Mouse (Mus musculus): ENCODE results near the gene Il21. TPM values are rescaled to one million over a fixed set of nuclear protein-coding genes. Genes with fewer than 3 reads are reported as not detected.

Il21 gene
- polyA plus RNA-seq, 1 experiment: not detected

DNA sequence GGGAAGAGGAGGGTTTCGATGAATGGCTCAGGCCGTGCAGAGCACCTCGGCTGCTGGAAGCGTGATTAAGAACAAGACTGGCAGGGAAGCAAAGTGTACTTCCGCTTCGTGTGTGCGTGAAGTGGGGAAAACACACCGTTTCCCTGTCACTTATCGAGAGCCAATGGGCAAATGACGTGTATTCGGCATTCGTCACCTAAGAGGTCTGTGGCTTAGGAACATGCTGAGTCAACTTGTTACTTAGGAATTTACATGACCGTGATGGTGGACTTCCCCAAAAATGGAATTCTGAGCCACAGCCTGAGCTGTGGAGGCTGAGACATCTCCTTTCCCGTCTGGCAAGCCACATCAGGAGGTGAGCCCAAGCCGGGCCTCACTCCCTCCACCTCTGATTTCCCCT lies 25.3 kb upstream of the Il21 start:
- Histone ChIP-seq H3K79me2 (ENCODE audit: control insufficient read depth, insufficient read depth) (no peaks in the 10 kb centered on the region), H3K36me3 (ENCODE audit: control insufficient read depth, insufficient read depth) (no peaks in the 10 kb centered on the region), H3K4me2 (ENCODE audit: low read depth) (no peak overlapping the region), H3K4me3 (no peak overlapping the region), H3ac (ENCODE audit: control insufficient read depth, insufficient read length) (no peak overlapping the region), H3K27me3 (ENCODE audit: control insufficient read depth, insufficient read depth, insufficient read length) (no peaks in the 10 kb centered on the region)
- TF ChIP-seq TCF12 (IDR thresholded peaks at IDR 0.05; ENCODE audit: insufficient read depth, poor library complexity, severe bottlenecking) (no peak), SRF (IDR thresholded peaks at IDR 0.05; ENCODE audit: control insufficient read depth, insufficient read length, low read depth) (no peak), REST (IDR thresholded peaks at IDR 0.05; ENCODE audit: insufficient read depth, insufficient read length) (no peak), E2F4 (IDR thresholded peaks at IDR 0.05; ENCODE audit: insufficient read depth) (no peak)

DNA sequence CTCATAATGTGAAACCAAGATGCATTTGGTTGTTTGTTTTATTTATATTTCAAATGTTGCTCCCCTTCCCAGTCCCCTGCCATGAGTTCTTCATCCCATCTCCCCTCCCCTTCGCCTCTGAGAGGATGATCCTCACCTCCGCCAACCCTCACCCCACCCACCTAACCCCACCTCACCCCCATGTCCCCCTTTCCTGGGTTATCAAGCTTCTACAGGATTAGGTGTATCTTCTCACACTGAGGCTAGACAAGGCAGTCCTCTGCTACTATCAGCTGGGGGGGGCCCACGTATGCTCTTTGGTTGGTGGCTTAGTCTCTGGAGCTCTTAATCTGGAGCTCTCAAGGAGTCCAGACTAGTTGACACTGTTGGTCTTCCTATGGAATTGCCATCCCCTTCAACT lies 18.5 kb upstream of the Il21 start:
- Histone ChIP-seq H3K4me3 (no peak overlapping the region), H3K4me2 (ENCODE audit: low read depth) (no peak overlapping the region), H3K79me2 (ENCODE audit: control insufficient read depth, insufficient read depth) (no peaks in the 10 kb centered on the region), H3K27me3 (ENCODE audit: control insufficient read depth, insufficient read depth, insufficient read length) (no peaks in the 10 kb centered on the region), H3K36me3 (ENCODE audit: control insufficient read depth, insufficient read depth) (no peaks in the 10 kb centered on the region), H3ac (ENCODE audit: control insufficient read depth, insufficient read length) (no peak overlapping the region)
- TF ChIP-seq CEBPB (IDR thresholded peaks at IDR 0.05; ENCODE audit: insufficient read depth, poor library complexity, severe bottlenecking) (no peak), TCF3 (IDR thresholded peaks at IDR 0.05; ENCODE audit: insufficient read length, low read depth) (no peak), USF1 (IDR thresholded peaks at IDR 0.05; ENCODE audit: low read depth) (no peak), MYOD1 (IDR thresholded peaks at IDR 0.05; ENCODE audit: control insufficient read depth in 1 of 3, insufficient read length in 2 of 3, low read depth in 2 of 3) (no peak), E2F4 (IDR thresholded peaks at IDR 0.05; ENCODE audit: insufficient read depth) (no peak), SRF (IDR thresholded peaks at IDR 0.05; ENCODE audit: control insufficient read depth, insufficient read length, low read depth) (no peak), REST (IDR thresholded peaks at IDR 0.05; ENCODE audit: insufficient read depth, insufficient read length) (no peak), MYOG (IDR thresholded peaks at IDR 0.05; ENCODE audit: control insufficient read depth in 1 of 3, insufficient read depth in 1 of 3, insufficient read length in 2 of 3, low read depth in 2 of 3) (no peak), TCF12 (IDR thresholded peaks at IDR 0.05; ENCODE audit: insufficient read depth, poor library complexity, severe bottlenecking) (no peak), POLR2A (IDR thresholded peaks at IDR 0.05; ENCODE audit: insufficient read length, low read depth) (no peak), MAX (IDR thresholded peaks at IDR 0.05; ENCODE audit: low read depth) (no peak), POLR2AphosphoS2 (IDR thresholded peaks at IDR 0.05; ENCODE audit: insufficient read length, low read depth) (no peak)

DNA sequence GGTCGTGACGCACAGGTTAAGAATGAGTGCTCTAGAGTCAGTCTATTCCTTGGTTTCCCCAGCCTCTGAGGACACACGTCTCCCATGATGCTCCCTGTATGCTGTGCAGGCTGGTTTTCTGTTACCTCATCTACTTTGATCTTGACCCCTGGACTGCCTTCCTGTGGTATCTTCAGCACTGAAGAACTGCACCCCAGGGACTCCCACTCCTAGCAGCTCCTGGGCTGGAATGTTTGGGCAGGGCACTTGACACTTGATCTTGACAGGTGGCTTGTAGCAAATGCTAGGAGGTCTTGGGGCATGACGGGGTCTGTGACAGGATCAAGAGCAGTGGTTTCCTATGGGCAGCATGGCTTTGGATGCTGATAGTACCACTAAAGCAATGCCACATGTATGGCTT lies 2.6 kb upstream of the Il21 start:
- H3K4me3 ChIP-seq: no peak overlapping the region
- H3K4me2 ChIP-seq (ENCODE audit: low read depth): no peak overlapping the region
- H3K36me3 ChIP-seq (ENCODE audit: control insufficient read depth, insufficient read depth): no peaks in the 10 kb centered on the region
- H3ac ChIP-seq (ENCODE audit: control insufficient read depth, insufficient read length): no peak overlapping the region
- no peaks in the 10 kb centered on the region for H3K79me2 ChIP-seq (ENCODE audit: control insufficient read depth, insufficient read depth)
- no peak for TF ChIP-seq REST (IDR thresholded peaks at IDR 0.05; ENCODE audit: insufficient read depth, insufficient read length)
- no peak for TF ChIP-seq POLR2A (IDR thresholded peaks at IDR 0.05; ENCODE audit: insufficient read length, low read depth)
- TF ChIP-seq E2F4 (IDR thresholded peaks at IDR 0.05; ENCODE audit: insufficient read depth): no peak
- peak in 2 of 3 experiments; percentile 52 to 79 for TF ChIP-seq MYOD1 (IDR thresholded peaks at IDR 0.05; ENCODE audit: control insufficient read depth in 1 of 3, insufficient read length in 2 of 3, low read depth in 2 of 3)
- peak; percentile 11 for TF ChIP-seq TCF12 (IDR thresholded peaks at IDR 0.05; ENCODE audit: insufficient read depth, poor library complexity, severe bottlenecking)
- TF ChIP-seq MYOG (IDR thresholded peaks at IDR 0.05; ENCODE audit: control insufficient read depth in 1 of 3, insufficient read depth in 1 of 3, insufficient read length in 2 of 3, low read depth in 2 of 3): peak in 1 of 3 experiments; percentile 74
- no peaks in the 10 kb centered on the region for H3K27me3 ChIP-seq (ENCODE audit: control insufficient read depth, insufficient read depth, insufficient read length)

DNA sequence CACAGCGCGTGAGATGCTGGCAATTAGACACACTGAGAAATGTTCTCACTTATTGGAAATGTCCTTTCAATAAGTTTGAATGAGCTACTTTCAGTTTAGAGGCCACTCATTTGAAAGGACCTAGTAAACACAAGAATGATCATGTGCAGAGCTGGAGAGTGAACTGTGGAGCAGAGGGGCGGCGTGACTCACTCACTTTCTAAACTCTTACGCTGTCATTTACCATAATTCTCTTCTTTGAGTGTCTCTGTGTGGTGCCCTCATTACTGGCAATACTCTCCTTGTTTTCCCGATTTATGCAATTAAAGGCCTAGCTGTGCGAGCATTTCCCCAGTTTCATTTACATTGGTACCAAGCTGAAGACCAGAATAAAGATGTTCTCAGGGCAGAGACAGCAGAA lies 1.3 kb downstream of the Il21 start:
- Histone ChIP-seq H3ac (ENCODE audit: control insufficient read depth, insufficient read length) (no peak overlapping the region), H3K27me3 (ENCODE audit: control insufficient read depth, insufficient read depth, insufficient read length) (no peaks in the 10 kb centered on the region), H3K4me2 (ENCODE audit: low read depth) (no peak overlapping the region), H3K4me3 (no peak overlapping the region), H3K79me2 (ENCODE audit: control insufficient read depth, insufficient read depth) (no peaks in the 10 kb centered on the region), H3K36me3 (ENCODE audit: control insufficient read depth, insufficient read depth) (no peaks in the 10 kb centered on the region)
- TF ChIP-seq USF1 (IDR thresholded peaks at IDR 0.05; ENCODE audit: low read depth) (no peak), POLR2A (IDR thresholded peaks at IDR 0.05; ENCODE audit: insufficient read length, low read depth) (no peak), MYOG (IDR thresholded peaks at IDR 0.05; ENCODE audit: control insufficient read depth in 1 of 3, insufficient read depth in 1 of 3, insufficient read length in 2 of 3, low read depth in 2 of 3) (no peak), MAX (IDR thresholded peaks at IDR 0.05; ENCODE audit: low read depth) (no peak), TCF12 (IDR thresholded peaks at IDR 0.05; ENCODE audit: insufficient read depth, poor library complexity, severe bottlenecking) (no peak), REST (IDR thresholded peaks at IDR 0.05; ENCODE audit: insufficient read depth, insufficient read length) (no peak), POLR2AphosphoS2 (IDR thresholded peaks at IDR 0.05; ENCODE audit: insufficient read length, low read depth) (no peak), TCF3 (IDR thresholded peaks at IDR 0.05; ENCODE audit: insufficient read length, low read depth) (no peak), E2F4 (IDR thresholded peaks at IDR 0.05; ENCODE audit: insufficient read depth) (no peak), SRF (IDR thresholded peaks at IDR 0.05; ENCODE audit: control insufficient read depth, insufficient read length, low read depth) (no peak), MYOD1 (IDR thresholded peaks at IDR 0.05; ENCODE audit: control insufficient read depth in 1 of 3, insufficient read length in 2 of 3, low read depth in 2 of 3) (no peak), CEBPB (IDR thresholded peaks at IDR 0.05; ENCODE audit: insufficient read depth, poor library complexity, severe bottlenecking) (no peak)

DNA sequence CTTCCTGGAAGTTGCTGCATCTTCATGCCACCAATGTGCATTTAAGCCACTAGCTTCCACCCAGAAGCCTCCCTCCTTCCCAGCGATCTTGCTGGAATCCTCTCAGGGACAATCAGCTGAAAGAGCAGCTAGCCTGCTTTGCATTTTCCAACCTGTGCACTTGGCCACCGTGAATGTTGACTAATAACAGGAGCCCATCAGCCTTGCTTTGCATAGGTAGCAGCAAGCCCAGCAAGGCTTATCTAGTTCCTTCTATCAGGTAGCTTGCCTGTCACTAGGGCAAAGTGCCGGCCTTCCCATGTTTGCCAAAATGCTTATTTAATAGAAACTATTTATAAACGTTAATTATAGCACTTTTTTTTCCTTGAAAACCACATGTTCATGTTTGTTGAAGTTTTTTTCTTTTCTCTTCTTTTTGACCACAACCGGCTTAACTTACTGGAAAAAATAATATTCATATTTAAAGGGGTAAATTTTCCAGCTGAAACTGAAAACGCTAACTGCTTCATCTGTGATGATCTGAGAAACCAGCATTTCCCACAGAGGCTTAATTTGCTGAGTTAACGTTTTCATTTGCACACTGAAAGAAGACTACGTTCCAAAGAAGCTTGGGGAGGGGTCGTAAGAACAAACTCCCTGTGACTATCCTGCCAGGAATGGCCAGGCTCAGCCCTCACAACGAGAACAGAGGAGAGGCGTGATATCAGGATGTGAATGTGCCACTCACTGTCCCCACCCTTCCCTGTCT lies 3.2 kb downstream of the Il21 start:
- no peak overlapping the region for H3ac ChIP-seq (ENCODE audit: control insufficient read depth, insufficient read length)

More for the DNA sequence above, 3.2 kb downstream of the Il21 start:
- no peak for TF ChIP-seq MYOD1 (IDR thresholded peaks at IDR 0.05; ENCODE audit: control insufficient read depth in 1 of 3, insufficient read length in 2 of 3, low read depth in 2 of 3)
- no peak for TF ChIP-seq POLR2A (IDR thresholded peaks at IDR 0.05; ENCODE audit: insufficient read length, low read depth)
- no peak for TF ChIP-seq REST (IDR thresholded peaks at IDR 0.05; ENCODE audit: insufficient read depth, insufficient read length)
- TF ChIP-seq E2F4 (IDR thresholded peaks at IDR 0.05; ENCODE audit: insufficient read depth): no peak
- no peak for TF ChIP-seq TCF12 (IDR thresholded peaks at IDR 0.05; ENCODE audit: insufficient read depth, poor library complexity, severe bottlenecking)
- no peak for TF ChIP-seq POLR2AphosphoS2 (IDR thresholded peaks at IDR 0.05; ENCODE audit: insufficient read length, low read depth)
- TF ChIP-seq CEBPB (IDR thresholded peaks at IDR 0.05; ENCODE audit: insufficient read depth, poor library complexity, severe bottlenecking): no peak
- TF ChIP-seq MYOG (IDR thresholded peaks at IDR 0.05; ENCODE audit: control insufficient read depth in 1 of 3, insufficient read depth in 1 of 3, insufficient read length in 2 of 3, low read depth in 2 of 3): no peak
- Histone ChIP-seq H3K27me3 (ENCODE audit: control insufficient read depth, insufficient read depth, insufficient read length) (no peaks in the 10 kb centered on the region), H3K36me3 (ENCODE audit: control insufficient read depth, insufficient read depth) (no peaks in the 10 kb centered on the region), H3K79me2 (ENCODE audit: control insufficient read depth, insufficient read depth) (no peaks in the 10 kb centered on the region), H3K4me3 (no peak overlapping the region), H3K4me2 (ENCODE audit: low read depth) (no peak overlapping the region)

All from myocyte (in vitro differentiated cells).